Mouse (Mus musculus) megakaryocyte-erythroid progenitor cell, adult 5 weeks (primary cell): ENCODE results near the gene Trrap. TPM values are rescaled to one million over a fixed set of nuclear protein-coding genes. Genes with fewer than 3 reads are reported as not detected.

Experiments used
- polyA plus RNA-seq: library from polyadenylated mRNA; stranded (reverse); fragments of >175 nt; gene quantifications from 2 replicates; pipeline ENCODE4 v1.2.3, GENCODE M21; 2012

The Trrap gene
- polyA plus RNA-seq = 40.4 and 53.4 TPM in 2 replicates

DNA sequence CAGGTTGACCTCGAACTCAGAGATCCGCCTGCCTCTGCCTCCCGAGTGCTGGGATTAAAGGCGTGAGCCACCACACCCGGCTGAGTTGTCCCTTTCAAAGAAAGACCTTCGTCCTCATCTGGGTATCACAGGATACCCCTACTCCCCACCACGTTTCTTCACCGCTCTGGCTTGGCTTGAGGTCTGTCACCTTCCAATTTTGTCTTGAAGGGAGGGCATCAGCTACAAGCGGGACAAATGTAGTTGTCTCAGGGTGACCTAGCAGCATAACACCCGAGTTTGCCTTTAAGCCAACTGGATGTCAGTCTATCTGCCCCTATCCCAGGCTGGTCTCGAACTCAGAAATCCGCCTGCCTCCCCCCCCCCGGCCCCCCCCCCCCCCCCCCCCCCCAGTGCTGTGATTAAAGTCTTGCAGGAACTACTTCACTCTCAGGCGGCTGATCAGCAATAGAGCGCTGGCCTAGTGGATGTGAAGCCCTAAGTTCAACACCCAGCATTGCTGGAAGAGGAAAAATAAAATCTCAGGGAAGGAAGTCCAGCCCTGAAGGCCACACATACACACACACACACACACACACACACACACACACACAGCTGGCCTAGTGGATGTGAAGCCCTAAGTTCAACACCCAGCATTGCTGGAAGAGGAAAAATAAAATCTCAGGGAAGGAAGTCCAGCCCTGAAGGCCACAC lies at the start of gene Trrap:
Trrap (plus strand) TSS at position 627 of the 693 bp plus-strand sequence.

GRCm38 (mm10) chr5:144761161-144761868 lies 6.2 kb upstream of the Trrap start, which contains the start of gene Tmem130:
Gene Tmem130, minus strand, starts transcription at chr5:144761818.

Other genes with a start within 250 kb of the Trrap start
- 0.07 and 0.10 TPM in 2 replicates for gene Nptx2, start 221.8 kb upstream of the Trrap start, polyA plus RNA-seq
- gene Tmem130, start 5.9 kb upstream of the Trrap start, polyA plus RNA-seq = 0.08 and 0.16 TPM in 2 replicates
- gene Smurf1, start 198.1 kb downstream of the Trrap start, polyA plus RNA-seq = 6.7 and 9.3 TPM in 2 replicates